Mouse (Mus musculus) stomach, postnatal 0 days (tissue): ENCODE results near the gene Gm45062.
A peak's percentile ranks its signal among the peaks of the same experiment; 100 is the strongest.

Experiments
- CTCF ChIP-seq: IDR thresholded peaks from 2 replicates; pipeline ENCODE4 v1.5.1; 2016; ENCODE audit warnings: antibody characterized with exemption, low read depth, mild to moderate bottlenecking, moderate library complexity
- EP300 ChIP-seq: optimal IDR thresholded peaks from 2 replicates; pipeline ENCODE3; 2016; ENCODE audit warnings: antibody characterized with exemption

DNA sequence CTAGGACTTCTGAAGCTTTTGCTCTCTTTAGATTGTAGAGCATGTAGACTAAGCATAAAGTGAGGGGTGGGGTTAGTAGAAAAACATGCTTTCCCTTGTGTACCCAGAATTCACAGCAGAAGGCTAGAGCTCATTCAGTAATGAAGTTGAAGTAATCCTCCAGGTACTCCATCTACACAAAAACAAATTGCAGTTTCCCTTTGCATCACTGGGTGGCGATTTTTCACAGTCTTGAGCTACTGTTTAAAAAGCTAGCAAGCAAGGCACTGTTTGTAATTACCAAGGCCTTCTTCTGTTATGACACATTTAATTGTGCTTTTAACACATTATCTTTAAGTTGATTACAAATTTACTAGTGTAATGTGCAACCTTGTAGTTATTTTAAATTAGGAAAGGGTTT, 15.8 kb downstream of the Gm45062 start:
- TF ChIP-seq CTCF: peak; percentile 77
- TF ChIP-seq EP300: no peak
